Mouse (Mus musculus) G1E (cell line): Measurements from ENCODE around the gene Pyurf.

ENCODE experiments used
- CTCF ChIP-seq: IDR thresholded peaks from 2 replicates; pipeline ENCODE4 v1.5.1; 2012; ENCODE audit warnings: low read depth, low read length, inconsistent platforms, mixed read lengths
- GATA1 ChIP-seq: IDR thresholded peaks from 2 replicates; pipeline ENCODE4 v1.6.1; 2012; ENCODE audit warnings: borderline replicate concordance, low read length, inconsistent platforms, mixed read lengths
- GATA2 ChIP-seq: IDR thresholded peaks from 2 replicates; pipeline ENCODE4 v1.6.1; 2012; ENCODE audit warnings: low read depth, low read length, inconsistent platforms, borderline replicate concordance

GRCm38 (mm10) chr6:57647256-57647655 lies 44.6 kb downstream of the Pyurf start:
- no peak for TF ChIP-seq CTCF
- TF ChIP-seq GATA1, result no peak
- no peak for TF ChIP-seq GATA2
